Mouse (Mus musculus) adrenal gland, adult 2 months (tissue): Measurements from ENCODE around the gene Apobec3. TPM values are rescaled to one million over a fixed set of nuclear protein-coding genes. Genes with fewer than 3 reads are reported as not detected.

Experiments
- DNase-seq: peaks from one replicate; pipeline ENCODE4 v3.0.0; 2021
- long read RNA-seq: library from polyadenylated mRNA; stranded (forward); transcript quantifications from one replicate; pipeline ENCODE4 v2.0.0, GENCODE M21; 2021
- polyA plus RNA-seq: library from polyadenylated mRNA; depleted of rRNA; stranded (reverse); fragments of >200 nt; gene quantifications from 2 replicates; pipeline ENCODE4 v1.2.3, GENCODE M21; 2012; rRNA removed
- total RNA-seq, 2 experiments: library from RNA; stranded (reverse); gene quantifications; 2 replicates each; pipeline ENCODE4 v1.2.3; 2021

Gene Apobec3
- total RNA-seq (10 to 100 TPM; 13.1 to 16.5 TPM), polyA plus RNA-seq (5.2 and 6.7 TPM in 2 replicates)
- long read RNA-seq, partial matches to known transcripts: 0 of 11 reads
- long read RNA-seq, other reads (novel, unspliced or antisense): 5 of 11 reads

- peak; percentile 70 for DNase-seq
Observed at GRCm38 (mm10) chr15:79891436-79892212, at the start of gene Apobec3. Apobec3 (plus strand) TSS chr15:79891659.

GRCm38 (mm10) chr15:79842985-79843384 lies 48.5 kb upstream of the Apobec3 start:
- no peak for DNase-seq

- no peak for DNase-seq
Observed at GRCm38 (mm10) chr15:79845986-79846385, 45.5 kb upstream of the Apobec3 start.

GRCm38 (mm10) chr15:79847100-79847499 lies 44.4 kb upstream of the Apobec3 start:
- no peak for DNase-seq

GRCm38 (mm10) chr15:79850143-79850542 lies 41.3 kb upstream of the Apobec3 start:
- no peak for DNase-seq

- DNase-seq: no peak
Observed at GRCm38 (mm10) chr15:79858979-79859378, 32.5 kb upstream of the Apobec3 start.

- DNase-seq: no peak
Observed at GRCm38 (mm10) chr15:79859821-79860220, 31.6 kb upstream of the Apobec3 start.

GRCm38 (mm10) chr15:79867260-79868002 lies 24.0 kb upstream of the Apobec3 start:
- DNase-seq: no peak

- no peak for DNase-seq
Observed at GRCm38 (mm10) chr15:79873545-79873944, 17.9 kb upstream of the Apobec3 start.

- no peak for DNase-seq
Observed at GRCm38 (mm10) chr15:79873995-79874394, 17.5 kb upstream of the Apobec3 start.

- DNase-seq: peak; percentile 66
Observed at GRCm38 (mm10) chr15:79875261-79875995, 16.0 kb upstream of the Apobec3 start.

- peak; percentile 24 for DNase-seq
Observed at GRCm38 (mm10) chr15:79878725-79879136, 12.7 kb upstream of the Apobec3 start.

GRCm38 (mm10) chr15:79879319-79879718 lies 12.1 kb upstream of the Apobec3 start:
- DNase-seq: peak; percentile 93

- DNase-seq: peak; percentile 30
Observed at GRCm38 (mm10) chr15:79880477-79880876, 11.0 kb upstream of the Apobec3 start.

- no peak for DNase-seq
Observed at GRCm38 (mm10) chr15:79882623-79883267, 8.7 kb upstream of the Apobec3 start.

- DNase-seq: peak; percentile 95
Observed at GRCm38 (mm10) chr15:79883352-79883822, 8.1 kb upstream of the Apobec3 start.

GRCm38 (mm10) chr15:79884820-79885219 lies 6.6 kb upstream of the Apobec3 start:
- no peak for DNase-seq

GRCm38 (mm10) chr15:79892213-79892541 lies 718 bp downstream of the Apobec3 start:
- DNase-seq: peak; percentile 77

GRCm38 (mm10) chr15:79892995-79893823 lies 1.8 kb downstream of the Apobec3 start:
- DNase-seq: no peak

GRCm38 (mm10) chr15:79893824-79894123 lies 2.3 kb downstream of the Apobec3 start:
- DNase-seq: no peak

GRCm38 (mm10) chr15:79894343-79894742 lies 2.9 kb downstream of the Apobec3 start:
- no peak for DNase-seq
